Mouse (Mus musculus) midbrain, embryonic 14.5 days (tissue): ENCODE measurements around the gene Uimc1. TPM values are rescaled to one million over a fixed set of nuclear protein-coding genes. Genes with fewer than 3 reads are reported as not detected.

Experiments
- ATAC-seq: fragments of 200-750 bp; cut with Nextera tagmentation; 2 replicates; pipeline ENCODE4 v1.8.0; 2017; ENCODE audit warnings: moderate number of reproducible peaks, moderate library complexity; ENCODE audit not compliant: low FRiP score, low TSS enrichment
- DNase-seq: peaks from one replicate; pipeline ENCODE4 v3.0.0-alpha.2; 2015
- H3K27ac ChIP-seq: fragments of 300-500 bp; sonication (generic); replicated peaks from 2 replicates; pipeline ENCODE4 v1.5.1; 2014; ENCODE audit warnings: mild to moderate bottlenecking, low read depth, low read length, moderate library complexity
- H3K27me3 ChIP-seq: fragments of 300-500 bp; sonication (generic); 2 replicates; pipeline ENCODE4 v1.6.1; 2014; ENCODE audit warnings: low read length, control low read depth, mixed read lengths; ENCODE audit not compliant: control insufficient read depth, insufficient read depth
- H3K36me3 ChIP-seq: fragments of 300-500 bp; sonication (generic); 2 replicates; pipeline ENCODE4 v1.6.1; 2014; ENCODE audit warnings: low read length, control low read depth; ENCODE audit not compliant: control insufficient read depth, insufficient read depth
- H3K4me1 ChIP-seq: fragments of 300-500 bp; sonication (generic); 2 replicates; pipeline ENCODE4 v1.6.1; 2014; ENCODE audit warnings: mild to moderate bottlenecking, antibody characterized with exemption, low read length, control low read depth; ENCODE audit not compliant: control insufficient read depth, insufficient read depth
- H3K4me2 ChIP-seq: fragments of 300-500 bp; sonication (generic); 2 replicates; pipeline ENCODE4 v1.6.1; 2014; ENCODE audit warnings: mild to moderate bottlenecking, low read length, moderate library complexity
- H3K4me3 ChIP-seq: fragments of 300-500 bp; sonication (generic); replicated peaks from 2 replicates; pipeline ENCODE4 v1.5.1; 2014; ENCODE audit warnings: low read depth, low read length
- H3K9ac ChIP-seq: fragments of 300-500 bp; sonication (generic); replicated peaks from 2 replicates; pipeline ENCODE4 v1.6.1; 2014; ENCODE audit warnings: mild to moderate bottlenecking, low read length, moderate library complexity
- H3K9me3 ChIP-seq: fragments of 300-500 bp; sonication (generic); 2 replicates; pipeline ENCODE4 v1.6.1; 2016; ENCODE audit warnings: low read length, control low read depth, mixed read lengths; ENCODE audit not compliant: control insufficient read depth
- WGBS: fragments of 180-500 bp; shearing (Covaris S2); extraction: QIAGEN DNeasy Blood & Tissue Kit; methylation state at CpG from one replicate; pipeline ENCODE4 v1.1.7; 2014; 5-methylcytosine and 5-hydroxymethylcytosine counted together
- polyA plus RNA-seq: library from polyadenylated mRNA; unstranded; fragments of >200 nt; fragmentation: Nextera tagmentation; extraction: Ambion mirVana; gene quantifications from 2 replicates; pipeline ENCODE4 v1.2.1, GENCODE M21; 2014

Gene Uimc1
- polyA plus RNA-seq, 1 experiment from 2014 or later, result 20.7 TPM

DNA sequence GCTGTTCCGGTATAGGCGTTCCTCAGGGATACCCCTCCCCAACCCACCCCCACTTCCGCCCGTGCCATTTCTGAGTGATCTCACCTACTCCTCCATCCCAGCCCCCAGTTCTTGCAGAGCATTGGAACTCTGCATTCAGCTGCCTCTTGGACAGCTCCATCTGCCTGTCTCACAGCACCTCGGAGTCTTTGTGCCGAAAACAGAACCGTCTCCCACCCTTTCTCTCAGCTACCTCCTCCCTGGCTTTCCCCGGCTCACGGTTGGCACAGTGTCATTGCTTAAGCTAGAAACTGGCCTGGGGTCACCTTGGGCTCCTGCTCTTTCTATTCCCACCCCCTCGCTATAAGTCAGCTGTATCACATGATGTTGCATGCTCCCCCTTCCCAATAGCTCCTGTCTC is 99.7 kb downstream of the Uimc1 start:
- Histone ChIP-seq H3K9me3 (no peaks in the 10 kb centered on the region), H3K36me3 (peaks cover 18% of the 10 kb centered on the region), H3K27me3 (0 out of 2 replicates have a peak, but pooled peaks cover under 1% of the 10 kb centered on the region), H3K4me3 (no peak overlapping the region), H3K27ac (no peak overlapping the region), H3K4me2 (no peak overlapping the region), H3K9ac (no peak overlapping the region), H3K4me1 (peaks cover 4% of the 10 kb centered on the region)
- WGBS, result 80% methylated on average over 10 of the region's 10 CpGs
- ATAC-seq (no peak), DNase-seq (no peak)

DNA sequence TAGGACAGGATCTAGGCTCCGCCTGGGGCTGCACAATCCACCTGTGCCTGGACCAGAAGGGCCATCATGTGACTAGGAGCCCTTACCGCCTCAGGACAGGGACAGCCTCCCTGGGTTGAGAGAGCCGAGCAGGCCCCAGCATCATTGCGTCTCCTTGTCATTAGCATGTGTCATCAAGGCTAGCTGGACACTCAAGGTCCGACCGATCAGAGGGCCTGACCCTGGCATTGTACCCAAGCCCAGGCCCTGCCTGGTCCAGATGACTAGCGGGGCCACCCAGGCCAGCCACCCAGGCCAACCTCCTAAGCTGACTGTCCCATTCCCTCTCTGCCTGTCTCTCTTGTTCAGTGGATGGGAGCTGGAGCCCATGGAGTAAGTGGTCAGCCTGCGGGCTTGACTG is 102.5 kb downstream of the Uimc1 start:
- Histone ChIP-seq H3K9ac (no peak overlapping the region), H3K36me3 (peaks cover 12% of the 10 kb centered on the region), H3K27me3 (no peaks in the 10 kb centered on the region), H3K4me3 (no peak overlapping the region), H3K4me1 (peaks cover 17% of the 10 kb centered on the region), H3K4me2 (no peak overlapping the region), H3K9me3 (no peaks in the 10 kb centered on the region), H3K27ac (no peak overlapping the region)
- ATAC-seq (no peak), DNase-seq (no peak)
- WGBS, result 84% methylated on average over 8 of the region's 8 CpGs

DNA sequence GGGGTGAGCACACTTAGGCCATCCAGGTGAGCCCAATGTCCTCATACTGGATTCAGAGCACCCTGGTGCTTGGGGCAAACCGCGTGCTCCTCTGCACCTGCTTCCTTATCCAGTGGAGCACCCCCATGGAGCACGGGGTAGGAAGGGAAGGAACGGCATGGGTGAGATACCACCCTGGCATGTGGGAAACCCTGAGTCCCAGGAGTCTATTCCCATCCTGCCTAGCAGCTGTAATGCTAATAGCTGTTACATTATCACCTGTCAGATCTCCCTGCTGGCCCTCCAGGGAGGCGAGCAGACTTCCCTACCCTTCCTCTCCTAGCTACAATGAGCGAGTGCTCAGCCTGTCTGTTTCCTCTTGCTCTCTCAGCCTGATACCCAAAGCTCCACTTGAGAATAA is 104.9 kb downstream of the Uimc1 start:
- peak overlapping the region; percentile 32 for H3K27ac ChIP-seq
- no peaks in the 10 kb centered on the region for H3K27me3 ChIP-seq
- H3K9ac ChIP-seq, result no peak overlapping the region
- no peak for ATAC-seq
- DNase-seq, result no peak
- peaks cover 10% of the 10 kb centered on the region for H3K36me3 ChIP-seq
- WGBS, result 62% methylated on average over 6 of the region's 6 CpGs
- H3K4me2 ChIP-seq, result no peak overlapping the region
- peaks cover 17% of the 10 kb centered on the region for H3K4me1 ChIP-seq
- H3K4me3 ChIP-seq, result no peak overlapping the region
- no peaks in the 10 kb centered on the region for H3K9me3 ChIP-seq

DNA sequence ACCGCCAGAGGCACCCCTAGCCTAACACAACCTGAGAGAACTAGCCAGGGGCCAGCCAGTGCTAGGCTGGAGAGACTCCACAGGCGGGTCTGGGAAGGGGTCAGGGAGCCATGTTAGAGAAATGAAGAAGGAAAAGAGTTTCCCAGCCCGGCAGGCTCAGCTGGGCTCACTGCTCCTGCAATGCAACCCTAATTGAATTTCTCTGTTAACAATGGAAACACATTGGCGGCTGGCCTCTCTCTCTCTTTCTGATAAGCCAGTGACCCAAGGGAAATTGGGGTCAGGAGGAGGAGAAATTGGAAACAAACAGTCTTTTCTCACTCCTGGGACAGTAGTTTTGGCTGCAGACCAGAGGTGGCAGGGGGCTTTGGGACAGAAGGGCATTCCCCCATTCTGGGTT is 105.5 kb downstream of the Uimc1 start:
- Histone ChIP-seq H3K4me3 (no peak overlapping the region), H3K27me3 (no peaks in the 10 kb centered on the region), H3K9ac (no peak overlapping the region), H3K4me2 (no peak overlapping the region), H3K4me1 (peaks cover 17% of the 10 kb centered on the region), H3K36me3 (peaks cover 9% of the 10 kb centered on the region), H3K27ac (peak overlapping the region; percentile 32), H3K9me3 (no peaks in the 10 kb centered on the region)
- ATAC-seq (peak; percentile 16; the same call in 1 of the 2 replicates), DNase-seq (peak; percentile 76)
- 9% methylated on average over 4 of the region's 4 CpGs for WGBS

DNA sequence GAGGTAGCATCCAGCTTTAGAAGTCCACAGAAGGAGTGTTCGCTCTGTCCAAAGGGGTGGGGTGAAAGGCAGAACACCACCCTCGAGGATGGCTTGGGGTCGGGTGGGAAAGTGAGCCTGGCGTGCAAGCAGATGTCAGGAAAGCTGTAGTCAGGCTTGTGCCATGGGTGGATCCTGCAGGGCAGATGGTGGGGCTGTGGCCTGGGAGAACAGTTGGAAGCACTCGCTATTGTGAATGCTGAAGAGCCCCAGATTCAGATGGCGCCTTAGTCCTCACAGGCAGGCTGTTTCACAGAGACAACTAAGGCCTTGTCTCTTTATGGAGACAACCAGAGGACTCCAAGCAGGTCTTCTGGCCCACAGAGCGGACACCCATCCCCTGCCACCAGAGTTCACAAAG is 107.9 kb downstream of the Uimc1 start:
- no peak overlapping the region for H3K9ac ChIP-seq
- H3K36me3 ChIP-seq, result no peaks in the 10 kb centered on the region
- H3K27ac ChIP-seq, result no peak overlapping the region
- DNase-seq (no peak), ATAC-seq (no peak)
- peaks cover 22% of the 10 kb centered on the region for H3K4me1 ChIP-seq
- 78% methylated on average over 7 of the region's 7 CpGs for WGBS
- no peaks in the 10 kb centered on the region for H3K9me3 ChIP-seq
- no peak overlapping the region for H3K4me2 ChIP-seq
- H3K4me3 ChIP-seq, result no peak overlapping the region
- no peaks in the 10 kb centered on the region for H3K27me3 ChIP-seq

DNA sequence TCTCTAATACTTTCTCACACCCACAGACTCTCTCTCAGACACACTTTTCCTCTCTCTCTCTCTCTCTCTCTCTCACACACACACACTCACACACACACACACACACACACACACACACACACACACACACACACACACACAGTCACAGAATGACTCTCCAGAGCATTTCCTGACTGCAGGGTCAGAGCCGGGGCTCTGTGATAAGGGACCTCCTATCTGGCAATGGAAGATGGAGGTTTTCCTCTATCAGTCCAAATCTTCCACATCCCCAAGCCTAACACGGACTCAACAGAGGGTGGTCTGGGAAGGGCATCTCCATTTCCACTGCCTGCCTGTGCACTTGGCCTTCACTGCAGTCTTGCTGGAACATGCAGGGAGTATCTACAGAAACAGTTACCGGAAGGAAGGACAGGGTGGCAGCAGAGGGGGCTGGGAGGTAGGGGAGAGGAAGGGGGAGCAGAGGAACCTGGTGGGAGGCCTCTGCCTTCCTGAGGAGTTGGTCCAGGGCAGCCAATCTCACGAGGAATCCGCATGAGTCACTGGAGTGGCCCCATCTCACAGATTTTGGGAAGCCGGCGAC is 111.8 kb downstream of the Uimc1 start:
- 63% methylated on average over 7 of the region's 7 CpGs for WGBS
- Histone ChIP-seq H3K4me1 (0 out of 2 replicates have a peak, but pooled peaks cover 10% of the 10 kb centered on the region), H3K36me3 (no peaks in the 10 kb centered on the region), H3K4me3 (no peak overlapping the region), H3K9ac (no peak overlapping the region), H3K9me3 (no peaks in the 10 kb centered on the region), H3K27ac (no peak overlapping the region), H3K4me2 (no peak overlapping the region), H3K27me3 (no peaks in the 10 kb centered on the region)
- ATAC-seq (no peak), DNase-seq (no peak)

DNA sequence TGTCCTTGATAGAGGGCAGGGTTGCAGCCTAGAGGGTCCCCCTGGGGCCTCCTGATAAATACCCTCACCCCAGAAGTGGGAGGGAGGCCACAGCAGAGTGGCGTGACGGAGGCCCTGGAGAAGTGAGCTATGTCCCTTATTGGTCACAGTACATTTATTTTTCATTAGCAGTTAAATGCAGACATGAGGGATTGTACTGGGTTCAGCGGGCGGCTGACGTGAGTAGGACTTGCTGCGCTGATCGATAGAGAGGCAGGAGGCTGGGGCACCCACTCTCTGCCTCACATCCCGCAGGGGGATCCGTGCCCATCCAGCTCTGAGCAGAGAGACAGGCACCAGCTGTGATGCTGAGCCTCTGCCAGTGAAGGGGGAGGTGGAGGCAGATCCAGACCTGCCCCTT is 112.7 kb downstream of the Uimc1 start:
- Histone ChIP-seq H3K4me3 (no peak overlapping the region), H3K9me3 (no peaks in the 10 kb centered on the region), H3K4me1 (0 out of 2 replicates have a peak, but pooled peaks cover 12% of the 10 kb centered on the region), H3K27ac (no peak overlapping the region), H3K9ac (peak overlapping the region; percentile 13; the same call in 1 of the 2 replicates), H3K27me3 (no peaks in the 10 kb centered on the region), H3K36me3 (no peaks in the 10 kb centered on the region), H3K4me2 (no peak overlapping the region)
- ATAC-seq (no peak), DNase-seq (peak; percentile 26)
- 45% methylated on average over 9 of the region's 9 CpGs for WGBS

DNA sequence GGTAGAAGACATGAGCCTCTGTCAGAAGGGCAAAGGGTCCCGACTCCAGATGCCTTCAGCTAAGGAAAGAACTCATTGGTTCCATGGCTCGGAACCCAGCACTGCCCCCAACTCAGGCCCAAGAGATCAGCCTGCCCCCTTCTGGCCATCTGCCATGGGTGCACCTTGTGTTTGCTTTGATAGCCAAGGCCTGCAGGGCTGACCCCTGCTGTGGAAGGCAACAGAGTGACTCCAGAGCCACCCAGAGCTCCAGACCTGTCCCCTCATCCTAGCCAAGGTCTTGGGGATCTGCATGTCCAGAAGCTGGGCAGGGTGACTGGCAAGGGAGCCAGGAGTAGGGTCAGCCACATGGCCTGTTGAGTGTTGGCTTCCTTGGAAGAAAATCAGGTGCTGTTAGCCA is 116.5 kb downstream of the Uimc1 start:
- no peaks in the 10 kb centered on the region for H3K27me3 ChIP-seq
- DNase-seq (no peak), ATAC-seq (no peak)
- no peak overlapping the region for H3K27ac ChIP-seq
- peaks cover 21% of the 10 kb centered on the region; the same call in 1 of the 2 replicates for H3K4me1 ChIP-seq
- H3K36me3 ChIP-seq, result no peaks in the 10 kb centered on the region
- H3K4me2 ChIP-seq, result no peak overlapping the region
- H3K4me3 ChIP-seq, result no peak overlapping the region
- H3K9ac ChIP-seq, result no peak overlapping the region
- no peaks in the 10 kb centered on the region for H3K9me3 ChIP-seq
- 72% methylated on average over 2 of the region's 2 CpGs for WGBS

DNA sequence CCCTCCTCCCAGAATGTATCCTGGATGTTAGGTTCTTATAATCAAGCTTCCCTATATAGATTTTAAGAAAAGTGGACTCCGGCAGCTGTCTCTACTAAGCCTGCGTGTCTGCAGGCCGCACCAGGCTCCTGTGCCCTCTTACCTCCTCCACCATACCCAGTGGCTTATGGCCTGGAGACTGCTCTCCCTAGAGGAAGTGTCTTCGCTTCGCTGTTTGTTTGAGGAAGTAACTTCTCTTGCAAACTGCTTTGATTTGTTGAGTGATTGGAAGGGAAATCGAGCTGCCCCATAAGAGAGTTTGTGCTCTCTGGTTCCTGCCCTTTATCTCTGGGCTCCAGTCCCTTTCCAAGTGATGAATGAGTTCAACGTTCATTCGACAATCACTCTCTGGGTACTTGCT is 117.1 kb downstream of the Uimc1 start:
- 92% methylated on average over 8 of the region's 8 CpGs for WGBS
- no peak overlapping the region for H3K27ac ChIP-seq
- H3K27me3 ChIP-seq, result no peaks in the 10 kb centered on the region
- no peak overlapping the region for H3K4me2 ChIP-seq
- no peak overlapping the region for H3K9ac ChIP-seq
- no peak for ATAC-seq
- H3K4me1 ChIP-seq, result peaks cover 24% of the 10 kb centered on the region; the same call in 1 of the 2 replicates
- H3K9me3 ChIP-seq, result no peaks in the 10 kb centered on the region
- no peak for DNase-seq
- H3K36me3 ChIP-seq, result no peaks in the 10 kb centered on the region
- no peak overlapping the region for H3K4me3 ChIP-seq
